Mouse (Mus musculus) B cell, adult 62 days (primary cell): ENCODE data around the gene Olfr653. TPM values are rescaled to one million over a fixed set of nuclear protein-coding genes. Genes with fewer than 3 reads are reported as not detected.

Experiments used
- total RNA-seq: library from RNA; stranded (reverse); gene quantifications from 4 replicates; pipeline ENCODE4 v1.2.4, GENCODE M21; 2023

The Olfr653 gene
- total RNA-seq: not detected in 4 replicates

GRCm38 (mm10) chr7:104577014-104577413, at the start of gene Olfr653:
Gene Olfr653, plus strand, starts transcription at chr7:104577314.

GRCm38 (mm10) chr7:104549833-104550232, 27.3 kb upstream of the Olfr653 start, which contains the start of gene Olfr651:
Gene Olfr651, plus strand, starts transcription at chr7:104550133.

GRCm38 (mm10) chr7:104560601-104561000, 16.5 kb upstream of the Olfr653 start, which contains the start of gene Olfr652:
Gene Olfr652, plus strand, starts transcription at chr7:104560901.

GRCm38 (mm10) chr7:104586725-104587124, 9.6 kb downstream of the Olfr653 start, which contains the start of gene Olfr654:
Gene Olfr654, plus strand, starts transcription at chr7:104587025.

GRCm38 (mm10) chr7:104601679-104602078, 24.6 kb downstream of the Olfr653 start, which contains the start of gene Olfr655:
Gene Olfr655, minus strand, starts transcription at chr7:104601779.

GRCm38 (mm10) chr7:104613655-104614054, 36.5 kb downstream of the Olfr653 start, which contains the start of gene Olfr656:
Gene Olfr656, plus strand, starts transcription at chr7:104613955.

GRCm38 (mm10) chr7:104624494-104624893, 47.4 kb downstream of the Olfr653 start, which contains the start of gene Olfr657:
Gene Olfr657, plus strand, starts transcription at chr7:104624794.

Other genes with a start within 250 kb of the Olfr653 start
- 1.9 to 4.0 TPM (median 3.1 TPM) in 4 replicates for gene Trim34b, start 247.8 kb upstream of the Olfr653 start, total RNA-seq
- gene Trim12c, start 224.0 kb upstream of the Olfr653 start, total RNA-seq: 43.7 to 48.9 TPM (median 46.7 TPM) in 4 replicates
- 20.6 to 25.0 TPM (median 23.3 TPM) in 4 replicates for gene Trim30b, start 207.4 kb upstream of the Olfr653 start, total RNA-seq
- 3.3 to 6.2 TPM (median 4.2 TPM) in 4 replicates for gene Trim30c, start 176.5 kb upstream of the Olfr653 start, total RNA-seq
- gene Trim30a, start 112.1 kb upstream of the Olfr653 start, total RNA-seq: 71.0 to 81.8 TPM (median 75.2 TPM) in 4 replicates
- 15.4 to 20.6 TPM (median 18.0 TPM) in 4 replicates for gene Trim30d, start 69.5 kb upstream of the Olfr653 start, total RNA-seq
- gene Olfr651, start 27.2 kb upstream of the Olfr653 start, total RNA-seq: not detected in 4 replicates
- gene Olfr652, start 16.4 kb upstream of the Olfr653 start, total RNA-seq: not detected in 4 replicates
- gene Olfr654, start 9.7 kb downstream of the Olfr653 start, total RNA-seq: not detected in 4 replicates
- gene Olfr655, start 24.5 kb downstream of the Olfr653 start, total RNA-seq: 1.2 TPM in 1 of 4 replicates, not detected in the others
- 0.14 TPM in 1 of 4 replicates, not detected in the others for gene Olfr656, start 36.6 kb downstream of the Olfr653 start, total RNA-seq
- gene Olfr657, start 47.5 kb downstream of the Olfr653 start, total RNA-seq: not detected in 4 replicates
- not detected in 4 replicates for gene Olfr658, start 70.0 kb downstream of the Olfr653 start, total RNA-seq
- not detected in 4 replicates for gene Olfr659, start 89.4 kb downstream of the Olfr653 start, total RNA-seq
- not detected in 4 replicates for gene Olfr661, start 109.2 kb downstream of the Olfr653 start, total RNA-seq
- gene Usp17le, start 200.2 kb downstream of the Olfr653 start, total RNA-seq: not detected in 4 replicates